Mouse (Mus musculus): ENCODE measurements around the gene Vps9d1.

DNA sequence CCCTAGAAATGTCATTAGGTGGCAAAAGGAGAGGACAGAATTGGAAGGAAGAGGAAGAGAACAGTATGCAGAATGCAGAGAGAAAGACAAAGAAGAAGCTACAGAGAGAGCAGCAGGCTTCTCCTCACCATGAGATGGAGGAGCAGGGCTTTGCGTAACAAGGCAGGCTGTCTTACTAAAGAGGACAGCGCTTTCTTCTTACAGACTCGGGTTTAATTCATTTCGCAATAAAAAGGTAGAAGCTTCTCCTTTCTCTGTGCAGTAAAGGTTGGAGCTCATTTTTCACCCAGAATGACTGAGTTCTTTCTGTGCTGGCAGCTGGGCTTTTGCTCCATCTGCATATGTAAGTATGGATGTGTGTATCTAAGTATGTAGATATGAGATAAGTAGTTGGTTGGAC, 25.7 kb upstream of the Vps9d1 start:
- TF ChIP-seq CTCF (IDR thresholded peaks at IDR 0.05; ENCODE audit: low read depth) (no peak), EP300 (IDR thresholded peaks at IDR 0.05; ENCODE audit: low read depth) (no peak)

Measured in heart, postnatal 0 days (tissue).